Mouse (Mus musculus) retina, embryonic 14.5 days (tissue): ENCODE results near the gene Pak7.

Experiments used
- DNase-seq: peaks from one replicate; pipeline ENCODE4 v3.0.0-alpha.2; 2015; ENCODE audit warnings: low spot score

Pak7 gene

DNA sequence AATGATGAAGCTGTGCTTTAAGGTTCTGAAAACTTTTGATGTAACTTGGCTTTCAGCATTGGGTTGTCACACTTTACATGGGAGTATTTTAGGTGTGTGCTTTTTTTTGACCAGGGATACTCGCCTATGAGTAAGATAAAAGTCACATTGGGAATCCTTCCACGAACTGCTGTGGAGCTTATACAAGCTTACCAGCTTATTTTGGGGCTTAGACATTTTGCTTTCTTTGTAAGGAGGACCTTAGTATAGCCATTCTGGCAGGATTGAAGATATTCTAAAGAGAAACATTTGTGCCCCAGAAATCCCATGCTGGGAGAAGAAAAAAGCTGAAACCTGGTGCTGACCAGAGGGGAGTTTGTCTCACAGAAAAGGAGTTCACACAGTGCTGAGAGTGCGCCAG is 212.7 kb downstream of the Pak7 start:
- DNase-seq: no peak

DNA sequence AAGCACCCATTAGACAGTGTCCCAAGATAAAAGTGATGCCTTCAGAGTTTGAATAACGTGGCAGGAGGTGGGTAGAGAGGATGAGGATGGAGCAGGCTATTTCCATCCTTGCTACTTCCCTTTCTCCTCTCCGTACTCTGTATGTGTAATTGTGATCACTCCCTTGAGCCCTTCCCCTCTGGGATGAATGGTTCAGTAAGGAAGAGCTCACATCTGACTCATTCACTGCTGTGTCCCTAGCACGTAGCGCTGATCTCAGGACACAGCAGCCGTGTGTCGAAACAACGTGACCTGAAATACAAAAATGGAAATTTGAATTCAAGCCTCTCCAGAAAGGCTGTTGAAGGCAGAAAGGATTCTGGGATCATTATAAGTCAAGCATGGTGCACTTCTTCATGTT is 237.0 kb downstream of the Pak7 start:
- no peak for DNase-seq

DNA sequence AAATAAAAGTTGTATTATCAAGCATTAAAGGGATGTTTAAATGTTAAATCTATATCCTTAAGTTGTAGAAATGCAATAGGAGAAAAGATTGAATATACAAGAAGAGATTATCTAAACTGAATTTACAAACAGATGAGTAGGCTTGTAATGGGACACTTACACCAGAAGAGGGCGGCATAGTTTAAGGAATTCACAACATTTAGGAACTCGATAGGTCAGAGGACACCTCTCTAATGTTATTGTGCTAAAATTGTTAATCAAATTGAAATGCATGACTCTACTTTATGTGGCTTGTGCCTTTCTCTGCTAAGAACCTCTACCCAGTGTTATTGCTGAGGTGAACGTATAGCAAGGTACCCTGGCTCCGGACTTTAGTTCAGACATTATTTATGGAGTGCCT is 238.2 kb downstream of the Pak7 start:
- peak; percentile 79 for DNase-seq

- DNase-seq: peak; percentile 93
These were observed 238.8 kb downstream of the Pak7 start for GRCm38 (mm10) chr2:136148999-136149398.

- DNase-seq: no peak
These were observed 247.0 kb downstream of the Pak7 start for GRCm38 (mm10) chr2:136140807-136141206.

GRCm38 (mm10) chr2:136139159-136140069 is 248.4 kb downstream of the Pak7 start:
- peak; percentile 71 for DNase-seq

DNA sequence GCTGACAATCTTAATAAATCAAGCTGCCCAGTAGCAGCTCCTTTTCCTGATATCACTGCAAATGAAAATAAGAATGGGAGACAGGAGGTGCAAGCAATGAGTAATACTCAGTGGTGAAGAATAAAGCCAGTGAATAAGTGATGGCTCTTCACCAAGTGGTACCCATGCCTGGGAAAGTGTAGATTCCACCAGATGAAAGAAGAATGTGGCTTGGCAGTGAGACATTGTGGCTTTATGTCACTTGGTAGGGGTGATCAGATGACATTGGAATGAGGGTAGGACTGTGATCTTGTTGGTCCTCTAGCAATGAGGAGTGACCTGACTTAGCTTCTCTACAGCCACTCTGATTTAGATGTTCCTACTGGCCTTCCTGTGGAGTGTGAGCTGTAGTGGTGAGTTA is 249.3 kb downstream of the Pak7 start:
- no peak for DNase-seq

- peak; percentile 22 for DNase-seq
These were observed 265.9 kb downstream of the Pak7 start for GRCm38 (mm10) chr2:136121867-136122266.

DNA sequence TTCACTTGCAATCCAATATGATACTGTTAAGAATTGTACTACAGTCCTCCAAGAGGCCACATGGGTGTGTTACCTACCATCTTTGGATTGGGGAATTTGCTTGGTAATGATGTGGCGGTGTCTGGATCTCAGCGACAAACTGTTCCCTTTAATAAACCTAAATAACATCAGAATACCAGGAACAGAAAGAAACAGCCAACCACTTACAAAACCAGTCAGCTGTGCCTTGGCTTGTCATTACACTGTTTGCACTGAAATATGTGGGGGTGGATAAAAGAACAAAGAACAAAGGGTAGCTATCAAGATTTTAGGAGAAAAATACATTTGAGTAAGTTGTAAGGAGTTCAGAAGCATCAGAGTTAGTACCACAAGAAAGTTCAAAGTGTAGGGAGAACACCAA is 269.8 kb downstream of the Pak7 start:
- no peak for DNase-seq

DNA sequence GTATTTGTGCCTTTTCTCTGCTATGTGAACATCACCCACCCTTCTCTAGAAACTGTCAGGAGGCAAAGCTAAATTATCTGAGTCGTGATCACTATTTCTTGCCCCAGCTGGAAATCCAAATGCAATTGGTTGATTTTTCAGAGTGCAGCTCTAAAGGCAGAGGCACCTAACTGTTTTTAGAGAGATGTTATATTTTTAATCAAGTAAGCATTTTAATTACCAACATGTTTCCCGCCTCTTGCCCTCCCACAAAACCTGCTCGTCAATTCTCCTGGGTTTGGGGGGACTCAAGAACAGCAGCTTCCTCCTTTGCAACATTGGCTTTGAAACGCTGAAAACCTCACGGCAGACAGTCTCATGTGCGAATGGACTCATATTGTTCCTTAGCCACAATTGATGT is 274.4 kb downstream of the Pak7 start:
- no peak for DNase-seq

DNA sequence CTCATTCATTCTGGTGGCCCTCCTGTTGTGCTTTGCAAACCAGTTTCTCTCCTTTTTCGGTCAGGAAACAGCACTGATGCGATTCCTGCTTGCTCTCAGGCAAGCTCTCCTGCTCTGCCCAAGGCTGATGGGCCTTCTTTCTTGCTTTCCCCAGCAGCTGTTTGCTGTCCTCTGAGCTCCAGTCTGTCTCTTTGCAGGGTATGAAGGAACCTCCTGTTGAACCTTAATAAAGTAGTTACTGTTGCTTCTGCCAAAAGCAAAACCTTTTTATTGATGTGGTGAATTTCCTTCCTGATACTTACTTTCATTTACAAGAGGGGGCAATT is 278.8 kb downstream of the Pak7 start:
- DNase-seq: no peak

- peak; percentile 58 for DNase-seq
These were observed 279.4 kb downstream of the Pak7 start for GRCm38 (mm10) chr2:136108124-136109037.

GRCm38 (mm10) chr2:136107597-136107996 is 280.2 kb downstream of the Pak7 start:
- DNase-seq: peak; percentile 32

GRCm38 (mm10) chr2:136097143-136097542 is 290.6 kb downstream of the Pak7 start:
- no peak for DNase-seq

GRCm38 (mm10) chr2:136095978-136096377 is 291.8 kb downstream of the Pak7 start:
- DNase-seq: no peak

GRCm38 (mm10) chr2:136064356-136064755 is 323.4 kb downstream of the Pak7 start:
- DNase-seq: no peak

GRCm38 (mm10) chr2:136059029-136059669 is 328.6 kb downstream of the Pak7 start:
- DNase-seq: no peak

DNA sequence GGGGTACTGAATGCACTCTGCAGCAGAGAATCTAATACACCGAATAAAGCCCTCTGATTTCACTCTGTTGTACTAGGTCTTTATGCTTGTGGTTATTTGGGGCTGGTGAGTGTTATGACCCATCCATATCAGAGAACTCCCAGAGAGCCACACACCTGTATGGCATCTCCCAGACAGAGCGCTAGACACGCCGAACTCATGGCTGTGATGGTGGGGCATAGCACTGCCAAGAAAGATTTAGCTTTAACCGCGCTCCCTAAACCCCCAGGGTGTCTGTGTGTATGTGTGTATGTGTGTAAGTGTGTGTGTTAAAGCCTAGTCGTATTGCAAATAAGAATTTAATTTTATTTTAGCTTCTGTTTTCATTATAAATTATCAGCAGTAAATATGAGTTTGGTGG is 329.4 kb downstream of the Pak7 start:
- DNase-seq: peak; percentile 34

GRCm38 (mm10) chr2:136057861-136058331 is 329.9 kb downstream of the Pak7 start:
- DNase-seq: peak; percentile 47

DNA sequence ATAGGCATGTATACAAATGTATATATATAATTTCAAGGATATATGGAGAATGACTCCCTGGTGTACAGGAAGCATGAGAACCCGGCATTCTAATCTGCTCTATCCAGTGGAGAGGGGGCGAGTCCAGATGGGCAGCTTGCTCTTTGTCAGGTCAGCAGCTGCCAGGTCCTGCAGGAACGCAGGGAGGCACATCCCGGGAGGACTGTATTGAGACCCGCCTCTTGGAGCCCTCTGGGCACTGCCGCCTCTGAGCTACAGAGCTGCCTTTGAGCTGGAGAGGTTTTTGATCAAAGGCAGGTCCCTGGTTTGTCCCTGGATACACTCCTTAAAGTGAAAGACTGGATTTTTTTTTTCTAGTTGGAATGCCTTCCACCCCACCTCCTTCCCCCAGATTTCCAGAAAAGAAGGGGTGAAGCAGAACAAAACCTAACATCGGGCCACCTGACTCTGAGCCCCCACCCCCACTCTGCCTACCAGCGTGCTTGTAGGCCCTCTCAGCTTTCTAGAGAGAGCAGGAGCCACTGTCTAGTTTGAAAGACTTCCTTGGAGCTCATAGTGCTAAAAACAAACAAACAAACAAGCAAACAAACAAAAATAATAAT is 336.0 kb downstream of the Pak7 start, which contains the start of gene Lamp5:
TSS of gene Lamp5 (plus strand) at position 552 of the 602 bp plus-strand sequence.
- peak; percentile 59 for DNase-seq

DNA sequence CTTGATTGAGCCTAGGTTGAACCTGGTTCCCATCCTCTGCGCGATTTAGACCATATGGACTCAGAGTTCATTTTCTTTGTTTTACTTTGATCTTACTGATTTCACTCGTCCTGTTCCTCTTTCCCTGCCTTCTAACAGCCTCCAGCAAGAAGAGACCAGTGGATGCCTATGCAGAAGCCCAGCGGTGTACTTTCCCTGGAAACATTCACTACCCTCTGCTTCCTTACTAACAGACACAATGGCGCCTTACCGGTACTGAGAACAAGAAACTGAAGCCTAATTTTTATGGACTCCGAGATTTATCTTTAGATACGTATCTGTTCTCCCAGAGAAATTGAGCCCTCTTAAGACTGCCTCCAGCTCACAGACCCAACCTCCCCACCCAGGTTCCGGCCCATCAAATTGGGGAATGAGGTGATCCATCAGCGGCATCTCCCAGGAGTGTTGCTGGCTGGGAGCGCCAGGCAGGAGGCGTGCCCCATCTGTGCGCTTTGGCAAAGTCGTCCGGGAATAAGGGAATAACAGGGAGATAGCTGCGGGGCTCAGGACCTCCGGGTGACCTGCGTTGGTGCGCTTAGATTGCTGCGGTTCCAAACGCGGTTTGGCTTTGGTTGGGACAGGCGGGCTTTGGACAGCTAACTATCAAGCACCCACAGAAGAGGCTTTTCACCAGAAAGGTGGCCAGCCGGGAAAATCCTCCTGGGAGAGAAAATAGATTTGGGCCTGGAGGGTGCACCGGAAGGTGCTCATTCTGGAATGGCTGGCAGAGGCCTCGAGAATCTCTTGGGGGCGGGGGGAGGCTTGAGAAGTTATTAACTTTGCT is 336.8 kb downstream of the Pak7 start:
- DNase-seq: peak; percentile 39
